Mouse (Mus musculus): ENCODE data around the gene Aqp11.

The Aqp11 gene

GRCm38 (mm10) chr7:97737638-97738456 is at the start of gene Aqp11:
TSS of gene Aqp11 (minus strand) at chr7:97738289.
- DNase-seq (ENCODE audit: inconsistent age in 2 of 2, low spot score in 1 of 2), result peak; percentile 95 to 97

GRCm38 (mm10) chr7:97783523-97783922 is 45.4 kb upstream of the Aqp11 start:
- no peak for DNase-seq (ENCODE audit: inconsistent age in 2 of 2, low spot score in 1 of 2)

- no peak for DNase-seq (ENCODE audit: inconsistent age in 2 of 2, low spot score in 1 of 2)
These were observed 43.4 kb upstream of the Aqp11 start for GRCm38 (mm10) chr7:97781496-97781895.

- no peak for DNase-seq (ENCODE audit: inconsistent age in 2 of 2, low spot score in 1 of 2)
These were observed 42.7 kb upstream of the Aqp11 start for GRCm38 (mm10) chr7:97780815-97781214.

GRCm38 (mm10) chr7:97780222-97780621 is 42.1 kb upstream of the Aqp11 start:
- no peak for DNase-seq (ENCODE audit: inconsistent age in 2 of 2, low spot score in 1 of 2)

GRCm38 (mm10) chr7:97777191-97777590 is 39.1 kb upstream of the Aqp11 start:
- no peak for DNase-seq (ENCODE audit: inconsistent age in 2 of 2, low spot score in 1 of 2)

GRCm38 (mm10) chr7:97775923-97776322 is 37.8 kb upstream of the Aqp11 start:
- no peak for DNase-seq (ENCODE audit: inconsistent age in 2 of 2, low spot score in 1 of 2)

- no peak for DNase-seq (ENCODE audit: inconsistent age in 2 of 2, low spot score in 1 of 2)
These were observed 37.3 kb upstream of the Aqp11 start for GRCm38 (mm10) chr7:97775380-97775779.

GRCm38 (mm10) chr7:97770841-97771620 is 32.9 kb upstream of the Aqp11 start:
- peak; percentile 39 to 81 for DNase-seq (ENCODE audit: inconsistent age in 2 of 2, low spot score in 1 of 2)

- no peak for DNase-seq (ENCODE audit: inconsistent age in 2 of 2, low spot score in 1 of 2)
These were observed 30.9 kb upstream of the Aqp11 start for GRCm38 (mm10) chr7:97769020-97769419.

- DNase-seq (ENCODE audit: inconsistent age in 2 of 2, low spot score in 1 of 2), result no peak
These were observed 29.8 kb upstream of the Aqp11 start for GRCm38 (mm10) chr7:97767841-97768240.

GRCm38 (mm10) chr7:97766406-97767166 is 28.5 kb upstream of the Aqp11 start:
- DNase-seq (ENCODE audit: inconsistent age in 2 of 2, low spot score in 1 of 2), result no peak

GRCm38 (mm10) chr7:97765963-97766347 is 27.9 kb upstream of the Aqp11 start:
- no peak for DNase-seq (ENCODE audit: inconsistent age in 2 of 2, low spot score in 1 of 2)

GRCm38 (mm10) chr7:97765181-97765962 is 27.3 kb upstream of the Aqp11 start:
- peak; percentile 78 to 92 for DNase-seq (ENCODE audit: inconsistent age in 2 of 2, low spot score in 1 of 2)

GRCm38 (mm10) chr7:97764591-97764990 is 26.5 kb upstream of the Aqp11 start:
- DNase-seq (ENCODE audit: inconsistent age in 2 of 2, low spot score in 1 of 2), result peak; percentile 78 to 88

- DNase-seq (ENCODE audit: inconsistent age in 2 of 2, low spot score in 1 of 2), result peak in 1 of 2 experiments; percentile 73
These were observed 19.1 kb upstream of the Aqp11 start for GRCm38 (mm10) chr7:97756967-97757881.

GRCm38 (mm10) chr7:97749207-97750190 is 11.4 kb upstream of the Aqp11 start:
- DNase-seq (ENCODE audit: inconsistent age in 2 of 2, low spot score in 1 of 2), result no peak

GRCm38 (mm10) chr7:97748527-97749206 is 10.6 kb upstream of the Aqp11 start:
- peak; percentile 40 to 74 for DNase-seq (ENCODE audit: inconsistent age in 2 of 2, low spot score in 1 of 2)
